Mouse (Mus musculus) embryo, embryonic 11 days (tissue): Measurements from ENCODE around the gene Cttn.

Experiments used
- DNase-seq: peaks from one replicate; pipeline ENCODE4 v3.0.0-alpha.2; 2015

Cttn gene

DNA sequence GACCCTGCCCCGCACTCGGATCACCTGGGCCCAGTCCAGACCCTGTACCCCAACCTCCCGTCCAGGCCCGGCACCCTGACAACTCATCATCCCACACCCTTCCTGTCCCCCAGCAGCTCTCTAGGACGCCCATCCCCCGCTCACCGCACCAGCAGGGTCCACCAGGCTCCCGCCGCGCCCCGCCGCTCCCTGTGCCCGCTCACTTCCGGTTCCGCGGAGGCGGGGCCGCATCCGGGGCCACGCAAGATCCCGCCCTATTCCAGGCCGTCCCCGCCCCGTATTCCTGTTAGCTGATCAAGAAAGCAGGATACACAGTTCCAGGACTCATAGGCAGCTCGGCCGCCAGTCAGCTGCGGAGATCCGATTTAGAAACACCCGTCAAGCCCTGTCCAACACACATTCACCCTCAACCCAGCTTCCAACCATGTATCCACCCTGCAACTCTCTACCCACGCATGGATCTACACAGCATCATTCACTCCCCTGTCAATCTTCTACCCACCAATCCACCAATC lies at the start of gene Cttn:
Cttn (minus strand) TSS at position 465 of the 515 bp plus-strand sequence.
- peak; percentile 95 for DNase-seq

- DNase-seq, result no peak
Observed at GRCm38 (mm10) chr7:144519852-144520251, 49.0 kb upstream of the Cttn start.

DNA sequence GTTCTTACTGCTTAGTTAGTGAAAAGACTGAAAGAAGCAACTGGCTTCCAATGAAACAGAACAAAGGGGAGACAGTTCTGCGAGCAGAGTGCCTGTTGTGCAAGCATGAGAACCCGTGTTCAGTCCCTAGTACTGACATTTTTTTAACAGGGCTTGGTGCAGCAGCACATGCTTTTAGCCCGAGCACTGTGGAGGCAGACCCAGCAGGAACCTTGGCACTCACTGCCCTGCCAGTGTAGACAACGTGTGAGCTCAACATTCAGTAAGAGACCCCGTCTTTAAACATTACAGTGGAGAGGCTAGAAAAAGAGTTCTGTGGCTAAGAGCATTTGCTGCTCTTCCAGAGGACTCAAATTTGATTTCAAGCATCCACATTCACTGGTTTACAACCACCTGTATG lies 45.9 kb upstream of the Cttn start:
- no peak for DNase-seq

DNA sequence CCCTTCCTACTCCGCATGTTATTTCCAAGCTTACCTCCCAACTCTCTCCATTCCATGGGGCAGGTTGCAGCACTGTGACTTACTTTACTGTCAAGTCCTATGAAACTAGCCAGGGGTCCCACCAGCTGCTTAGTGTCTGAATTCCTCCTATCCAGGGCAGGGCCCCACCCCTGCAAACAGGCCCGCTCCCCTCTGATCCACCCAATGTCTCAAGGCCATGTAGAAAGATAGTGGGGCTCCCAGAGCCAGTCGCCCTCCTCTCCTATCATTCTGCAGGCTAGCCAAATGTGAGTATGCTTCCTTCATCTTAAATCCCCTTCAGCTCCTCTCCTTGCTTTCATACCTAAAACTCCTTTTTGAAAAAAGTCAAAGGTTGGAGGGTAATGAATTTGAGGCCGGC lies 38.3 kb upstream of the Cttn start:
- no peak for DNase-seq

- DNase-seq, result no peak
Observed at GRCm38 (mm10) chr7:144506807-144507206, 36.0 kb upstream of the Cttn start.

- no peak for DNase-seq
Observed at GRCm38 (mm10) chr7:144503959-144504358, 33.1 kb upstream of the Cttn start.

GRCm38 (mm10) chr7:144492931-144493330 lies 22.1 kb upstream of the Cttn start:
- DNase-seq, result no peak

GRCm38 (mm10) chr7:144490201-144490873 lies 19.5 kb upstream of the Cttn start:
- no peak for DNase-seq

DNA sequence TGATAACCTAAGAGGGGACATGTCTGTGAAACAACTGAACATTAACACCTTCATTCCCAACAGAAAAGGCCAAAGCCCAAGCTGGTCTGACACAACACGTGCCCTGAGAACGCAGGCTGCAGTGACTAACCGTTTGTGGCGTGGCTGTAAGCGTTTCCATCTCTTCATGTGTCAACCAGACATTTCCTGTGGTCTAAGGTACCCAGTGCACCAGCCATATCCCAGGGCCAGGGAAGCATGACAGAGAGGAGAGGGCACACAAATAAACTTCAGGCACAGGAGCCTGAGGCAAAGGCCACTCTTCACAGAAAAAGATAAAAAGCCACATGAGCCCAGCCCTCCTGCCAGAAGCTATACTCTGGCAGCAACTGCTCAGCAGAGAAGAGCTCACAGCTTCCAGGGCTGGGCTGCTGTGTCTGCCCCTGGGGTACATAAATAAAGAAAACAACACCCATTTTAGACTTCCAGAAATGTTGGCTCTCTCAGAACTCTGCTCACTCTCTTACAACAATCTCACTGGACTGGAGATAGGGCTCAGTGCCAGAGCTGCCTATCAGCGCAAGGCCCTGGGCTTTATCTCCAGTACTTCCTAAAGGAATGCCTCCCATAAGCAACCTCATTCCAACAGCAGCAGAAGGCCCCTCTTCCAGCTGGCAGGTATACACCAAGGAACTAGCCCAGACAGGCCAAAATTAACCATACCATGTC lies 18.4 kb upstream of the Cttn start:
- no peak for DNase-seq

GRCm38 (mm10) chr7:144480314-144480713 lies 9.5 kb upstream of the Cttn start:
- DNase-seq, result no peak

DNA sequence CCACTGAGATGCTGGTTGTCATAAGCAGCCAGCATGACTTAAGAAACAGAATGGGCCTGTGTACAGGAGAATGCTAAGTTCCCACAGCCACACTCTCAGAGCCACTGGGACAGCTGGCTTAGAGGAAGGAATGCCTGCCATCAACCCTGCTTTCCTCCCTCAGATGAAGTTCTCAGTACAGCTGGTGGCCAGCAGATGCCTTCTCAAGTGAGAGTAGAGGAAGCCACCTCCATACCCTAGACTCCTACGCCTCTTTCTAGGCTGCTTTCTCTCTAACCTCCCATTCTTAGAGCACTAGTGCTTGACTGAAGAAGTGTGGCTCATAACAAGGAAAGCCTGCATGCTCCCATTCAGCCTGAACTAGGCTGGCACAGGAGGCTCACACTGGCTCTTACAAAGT lies 8.8 kb upstream of the Cttn start:
- no peak for DNase-seq

GRCm38 (mm10) chr7:144475741-144476140 lies 4.9 kb upstream of the Cttn start:
- no peak for DNase-seq

GRCm38 (mm10) chr7:144473486-144473885 lies 2.7 kb upstream of the Cttn start:
- DNase-seq, result no peak

- DNase-seq, result no peak
Observed at GRCm38 (mm10) chr7:144471103-144471502, 294 bp upstream of the Cttn start.

GRCm38 (mm10) chr7:144469908-144470544 lies 783 bp downstream of the Cttn start:
- DNase-seq, result peak; percentile 23

GRCm38 (mm10) chr7:144469181-144469641 lies 1.6 kb downstream of the Cttn start:
- DNase-seq, result peak; percentile 7

DNA sequence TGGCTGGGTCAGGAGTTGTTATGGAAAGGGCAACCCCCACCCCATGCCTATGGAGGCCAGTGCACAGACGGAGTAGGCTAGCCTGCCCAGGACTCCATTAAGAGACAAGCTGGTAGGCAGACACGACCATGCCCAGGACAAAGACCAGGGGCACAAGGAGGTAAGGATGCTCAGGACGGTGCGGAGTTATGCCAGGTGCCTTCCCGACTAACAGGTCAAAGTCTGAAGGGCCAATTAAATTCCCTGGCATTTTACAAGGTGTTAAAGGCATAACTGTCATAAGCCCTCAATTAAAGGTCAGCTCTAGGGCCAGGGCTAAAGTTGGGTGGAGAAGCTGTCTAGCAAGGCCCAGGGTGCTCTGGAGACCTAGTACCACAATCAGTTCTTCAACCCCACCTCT lies 2.1 kb downstream of the Cttn start:
- DNase-seq, result no peak

GRCm38 (mm10) chr7:144462577-144462976 lies 8.2 kb downstream of the Cttn start:
- no peak for DNase-seq

- no peak for DNase-seq
Observed at GRCm38 (mm10) chr7:144461246-144461902, 9.4 kb downstream of the Cttn start.

DNA sequence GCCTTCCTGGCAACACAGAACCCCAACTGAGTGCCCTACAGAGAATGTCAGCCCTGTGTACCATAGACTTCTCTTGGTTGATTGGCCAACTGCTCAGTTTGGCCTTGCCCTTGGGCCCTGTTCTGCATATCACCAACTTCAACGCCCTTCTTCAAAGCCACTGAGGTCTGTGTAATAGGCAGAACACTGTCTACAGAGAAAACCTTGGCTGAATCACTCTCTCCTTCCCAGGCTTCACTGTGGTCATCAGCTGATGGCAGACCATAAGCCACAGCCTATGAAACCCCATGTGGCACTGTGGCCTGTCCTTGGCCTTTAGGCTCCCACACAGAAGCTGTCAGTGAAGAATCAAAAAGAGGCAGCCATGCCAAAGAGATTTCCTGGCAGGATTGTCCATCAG lies 11.9 kb downstream of the Cttn start:
- DNase-seq, result no peak

DNA sequence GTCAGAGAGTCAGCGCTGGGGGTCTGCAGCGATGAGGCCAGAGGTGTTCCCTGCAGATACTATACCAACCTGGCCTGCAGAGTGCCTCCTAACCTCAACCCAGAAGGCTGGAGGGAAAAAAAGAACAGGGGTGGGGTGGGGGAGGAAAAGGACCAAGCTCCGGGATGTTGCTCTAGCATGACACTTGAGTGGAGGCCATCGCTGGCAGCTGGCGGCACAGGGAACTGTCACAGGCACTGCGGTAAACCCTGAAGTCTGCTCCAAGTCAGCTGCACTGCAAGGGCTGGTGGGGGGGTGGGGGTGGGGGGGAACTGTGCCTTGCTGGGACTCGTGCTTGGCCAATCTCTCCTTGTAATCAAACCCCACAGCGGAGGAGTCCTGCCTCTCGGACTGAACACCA lies 20.1 kb downstream of the Cttn start:
- no peak for DNase-seq

DNA sequence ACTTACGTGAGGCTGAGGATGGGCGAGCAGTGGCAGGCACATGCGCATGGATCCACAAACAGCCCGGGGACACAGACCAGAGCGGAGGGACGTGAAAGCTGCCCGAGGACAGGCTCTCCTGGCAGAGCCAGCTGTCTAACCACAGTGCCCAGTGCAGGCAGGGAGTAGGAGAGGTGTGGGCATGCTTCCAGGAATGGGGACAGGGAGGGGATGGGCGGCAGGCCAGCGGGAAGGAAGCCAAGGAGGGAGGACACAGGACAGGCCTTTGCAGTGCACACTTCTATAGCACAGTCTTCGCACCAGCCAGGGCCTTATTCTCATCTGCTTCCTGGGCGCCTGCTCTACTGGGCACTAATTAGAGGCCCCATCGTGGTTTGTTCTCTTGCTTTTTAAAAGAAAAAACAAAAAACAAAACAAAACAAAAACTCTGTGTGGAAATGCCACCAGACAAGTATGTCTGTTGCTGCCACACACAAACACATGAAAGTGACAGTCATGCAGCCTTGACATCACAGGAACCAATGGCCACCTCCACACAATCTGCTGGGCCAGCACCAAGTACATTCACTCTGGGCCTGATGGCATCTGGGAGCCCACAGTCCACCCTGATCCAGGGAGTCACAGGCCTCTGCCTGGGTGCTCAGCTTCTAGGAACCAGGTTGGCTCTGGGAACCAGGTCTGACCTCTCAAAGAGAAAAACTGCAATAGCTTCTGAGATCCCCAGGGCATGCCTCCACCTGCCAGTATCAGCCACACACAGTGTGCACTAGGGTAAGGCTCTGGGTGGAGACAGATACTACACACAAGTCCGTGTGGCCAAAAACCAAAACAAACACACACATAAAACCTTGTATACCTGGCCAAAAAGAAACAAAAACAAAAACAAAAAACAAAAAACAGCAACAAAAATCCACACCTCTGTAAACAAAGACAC lies 20.9 kb downstream of the Cttn start:
- DNase-seq, result no peak
